Mouse (Mus musculus) embryonic facial prominence, embryonic 14.5 days (tissue): ENCODE results near the gene Pphln1. TPM values are rescaled to one million over a fixed set of nuclear protein-coding genes. Genes with fewer than 3 reads are reported as not detected.
"Not testable (repeated sequence)": the region's sequence is repeated elsewhere in the genome, so short reads cannot be mapped to it uniquely, and the experiment has no call there.

Source experiments
- ATAC-seq: fragments of 200-750 bp; cut with Nextera tagmentation; 2 replicates; pipeline ENCODE4 v1.8.0; 2017; ENCODE audit warnings: low read depth, moderate number of reproducible peaks, moderate TSS enrichment
- DNase-seq: peaks from one replicate; pipeline ENCODE4 v3.0.0-alpha.2; 2015; ENCODE audit warnings: low spot score
- H3K27ac ChIP-seq: fragments of 300-500 bp; sonication (generic); replicated peaks from 2 replicates; pipeline ENCODE4 v1.5.1; 2014; ENCODE audit warnings: low read depth, mild to moderate bottlenecking, low read length, moderate library complexity
- H3K27me3 ChIP-seq: fragments of 300-500 bp; sonication (generic); replicated peaks from 2 replicates; pipeline ENCODE4 v1.6.1; 2014; ENCODE audit warnings: low read length; ENCODE audit not compliant: control insufficient read depth, insufficient read depth
- H3K36me3 ChIP-seq: fragments of 300-500 bp; sonication (generic); 2 replicates; pipeline ENCODE4 v1.6.1; 2014; ENCODE audit warnings: low read length, mixed read lengths; ENCODE audit not compliant: control insufficient read depth, insufficient read depth
- H3K4me1 ChIP-seq: fragments of 300-500 bp; sonication (generic); 2 replicates; pipeline ENCODE4 v1.6.1; 2014; ENCODE audit warnings: antibody characterized with exemption, low read length; ENCODE audit not compliant: control insufficient read depth, insufficient read depth
- H3K4me2 ChIP-seq: fragments of 300-500 bp; sonication (generic); 2 replicates; pipeline ENCODE4 v1.6.1; 2014; ENCODE audit warnings: low read depth, mild to moderate bottlenecking, low read length, moderate library complexity, mixed read lengths
- H3K4me3 ChIP-seq: fragments of 300-500 bp; sonication (generic); 2 replicates; pipeline ENCODE4 v1.5.1; 2014; ENCODE audit warnings: low read depth, mild to moderate bottlenecking, low read length
- H3K9ac ChIP-seq: fragments of 300-500 bp; sonication (generic); 2 replicates; pipeline ENCODE4 v1.6.1; 2014; ENCODE audit warnings: low read depth, mild to moderate bottlenecking, low read length, moderate library complexity, mixed read lengths
- H3K9me3 ChIP-seq: fragments of 300-500 bp; sonication (generic); 2 replicates; pipeline ENCODE4 v1.6.1; 2016; ENCODE audit warnings: low read length; ENCODE audit not compliant: control insufficient read depth
- WGBS: fragments of 180-500 bp; shearing (Covaris S2); extraction: QIAGEN DNeasy Blood & Tissue Kit; methylation state at CpG from one replicate; pipeline ENCODE4 v1.1.7; 2014; 5-methylcytosine and 5-hydroxymethylcytosine counted together
- polyA plus RNA-seq: library from polyadenylated mRNA; unstranded; fragments of >200 nt; fragmentation: Nextera tagmentation; extraction: Ambion mirVana; gene quantifications from 2 replicates; pipeline ENCODE4 v1.2.1, GENCODE M21; 2014

The Pphln1 gene
- 21.6 and 26.2 TPM in 2 replicates for polyA plus RNA-seq

DNA sequence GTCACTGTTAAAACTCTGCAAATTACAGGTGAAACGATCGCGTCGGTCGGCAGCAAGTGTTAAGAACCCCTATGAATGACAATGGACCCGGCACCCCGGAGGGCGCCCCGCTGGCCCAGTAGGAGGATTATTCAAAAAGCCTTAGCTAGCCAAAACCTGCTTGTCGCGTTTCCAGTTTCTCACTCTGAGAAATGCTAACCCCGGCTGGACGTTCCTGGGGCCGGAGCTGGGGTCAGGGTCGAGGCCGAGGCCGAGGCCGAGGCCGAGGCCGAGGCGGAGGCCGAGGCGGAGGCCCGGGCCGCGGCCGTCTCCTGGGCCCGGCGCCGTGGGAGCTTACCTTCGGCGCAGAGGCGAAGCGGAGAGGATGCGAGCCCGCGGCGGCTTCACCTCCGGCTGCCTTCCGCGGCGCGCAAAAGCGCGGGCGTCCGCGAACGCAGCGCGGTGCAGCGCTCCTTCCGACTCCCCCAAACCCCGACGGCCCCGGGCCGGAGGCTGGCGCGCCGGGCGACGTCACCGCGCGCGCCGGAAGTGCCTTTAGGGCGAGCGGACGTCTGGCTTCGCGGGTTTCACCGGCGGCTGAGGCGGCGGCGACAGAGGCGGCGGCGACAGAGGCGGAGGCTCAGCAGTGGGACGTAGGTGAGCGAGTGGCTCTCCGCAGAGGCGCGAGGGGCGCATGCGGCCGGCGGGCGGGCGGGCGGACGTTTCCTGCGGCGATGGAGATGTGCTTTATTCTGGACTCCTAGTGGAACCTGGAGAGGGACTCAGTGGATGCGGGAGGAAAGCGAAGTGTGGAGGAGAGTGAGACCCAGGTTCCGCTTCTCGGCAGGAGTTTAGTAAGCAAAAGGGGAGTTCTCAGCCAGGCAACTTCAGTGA is at the start of gene Pphln1, which contains the start of gene Zcrb1:
Gene Pphln1, plus strand, starts transcription at position 525 of the 873 bp plus-strand sequence.
Gene Zcrb1, minus strand, starts transcription at position 509 of the 873 bp plus-strand sequence.
- H3K27ac ChIP-seq: peak within 1 kb of the TSS; percentile 90
- ATAC-seq: peak; percentile 97
- H3K9ac ChIP-seq: peak within 1 kb of the TSS; percentile 97
- H3K4me2 ChIP-seq: peak within 1 kb of the TSS; percentile 79
- no peaks in the 10 kb centered on the region for H3K27me3 ChIP-seq
- H3K9me3 ChIP-seq: no peaks in the 10 kb centered on the region
- DNase-seq: peak; percentile 92
- peak within 1 kb of the TSS; percentile 98 for H3K4me3 ChIP-seq
- WGBS: under 1% methylated on average over 49 of the region's 100 CpGs
- H3K4me1 ChIP-seq: peaks cover 21% of the 10 kb centered on the region; the same call in 1 of the 2 replicates
- peaks cover 14% of the 10 kb centered on the region; the same call in 1 of the 2 replicates for H3K36me3 ChIP-seq

GRCm38 (mm10) chr15:93358346-93359095 is 39.6 kb upstream of the Pphln1 start:
- H3K27ac ChIP-seq: no peak overlapping the region
- H3K27me3 ChIP-seq: no peaks in the 10 kb centered on the region
- H3K4me2 ChIP-seq: no peak overlapping the region
- no peak overlapping the region for H3K9ac ChIP-seq
- DNase-seq (no peak), ATAC-seq (no peak)
- no peaks in the 10 kb centered on the region for H3K4me1 ChIP-seq
- no peak overlapping the region for H3K4me3 ChIP-seq
- H3K9me3 ChIP-seq: no peaks in the 10 kb centered on the region
- 93% methylated on average over 18 of the region's 19 CpGs for WGBS
- no peaks in the 10 kb centered on the region for H3K36me3 ChIP-seq

- DNase-seq (no peak), ATAC-seq (no peak)
- Histone ChIP-seq H3K4me1 (no peaks in the 10 kb centered on the region), H3K4me3 (no peak overlapping the region), H3K4me2 (no peak overlapping the region), H3K36me3 (no peaks in the 10 kb centered on the region), H3K27ac (no peak overlapping the region), H3K9ac (no peak overlapping the region), H3K9me3 (no peaks in the 10 kb centered on the region), H3K27me3 (no peaks in the 10 kb centered on the region)
- WGBS: 78% methylated on average over 6 of the region's 6 CpGs
Observed at GRCm38 (mm10) chr15:93365561-93365960, 32.6 kb upstream of the Pphln1 start.

GRCm38 (mm10) chr15:93368558-93368957 is 29.6 kb upstream of the Pphln1 start:
- no peak overlapping the region for H3K27ac ChIP-seq
- no peak overlapping the region for H3K4me2 ChIP-seq
- no peaks in the 10 kb centered on the region for H3K4me1 ChIP-seq
- no peaks in the 10 kb centered on the region for H3K36me3 ChIP-seq
- 64% methylated on average over 9 of the region's 9 CpGs for WGBS
- H3K4me3 ChIP-seq: no peak overlapping the region
- H3K9me3 ChIP-seq: no peaks in the 10 kb centered on the region
- no peaks in the 10 kb centered on the region for H3K27me3 ChIP-seq
- DNase-seq (no peak), ATAC-seq (no peak)
- no peak overlapping the region for H3K9ac ChIP-seq

DNA sequence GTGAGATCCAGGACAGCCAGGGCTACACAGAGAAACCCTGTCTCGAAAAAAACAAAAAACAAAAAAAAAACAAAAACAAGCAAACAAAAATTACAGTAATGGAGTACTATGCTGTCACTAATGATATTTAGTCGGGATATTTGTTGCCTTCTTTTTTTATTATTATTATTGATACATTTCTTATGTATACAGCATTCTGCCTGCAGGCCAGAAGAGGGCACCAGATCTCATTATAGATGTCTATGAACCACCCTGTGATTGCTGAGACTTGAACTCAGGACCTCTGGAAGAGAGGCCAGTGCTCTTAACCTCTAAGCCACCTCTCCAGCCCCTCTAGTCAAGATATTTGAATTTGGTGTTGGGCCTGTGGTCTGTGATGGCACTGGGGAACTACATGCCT is 26.3 kb upstream of the Pphln1 start:
- ATAC-seq (no peak), DNase-seq (no peak)
- H3K9ac ChIP-seq: no peak overlapping the region
- H3K4me3 ChIP-seq: no peak overlapping the region
- H3K36me3 ChIP-seq: no peaks in the 10 kb centered on the region
- 85% methylated on average over 2 of the region's 2 CpGs for WGBS
- H3K27ac ChIP-seq: no peak overlapping the region
- H3K27me3 ChIP-seq: no peaks in the 10 kb centered on the region
- no peaks in the 10 kb centered on the region for H3K4me1 ChIP-seq
- H3K9me3 ChIP-seq: no peaks in the 10 kb centered on the region
- no peak overlapping the region for H3K4me2 ChIP-seq

DNA sequence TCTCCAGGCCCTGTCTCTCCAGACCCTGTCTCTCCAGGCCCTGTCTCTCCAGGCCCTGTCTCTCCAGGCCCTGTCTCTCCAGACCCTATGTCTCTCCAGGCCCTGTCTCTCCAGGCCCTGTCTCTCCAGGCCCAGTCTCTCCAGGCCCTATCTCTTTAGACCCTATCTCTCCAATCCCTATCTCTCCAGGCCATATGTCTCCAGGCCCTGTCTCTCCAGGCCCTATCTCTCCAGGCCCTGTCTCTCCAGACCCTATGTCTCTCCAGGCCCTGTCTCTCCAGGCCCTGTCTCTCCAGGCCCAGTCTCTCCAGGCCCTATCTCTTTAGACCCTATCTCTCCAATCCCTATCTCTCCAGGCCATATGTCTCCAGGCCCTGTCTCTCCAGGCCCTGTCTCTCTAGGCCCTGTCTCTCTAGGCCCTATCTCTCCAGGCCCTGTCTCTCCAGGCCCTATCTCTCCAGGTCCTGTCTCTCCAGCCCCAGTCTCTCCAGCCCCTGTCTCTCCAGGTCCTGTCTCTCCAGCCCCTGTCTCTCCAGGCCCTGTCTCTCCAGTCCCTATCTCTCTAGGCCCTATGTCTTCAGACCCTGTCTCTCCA is 25.5 kb upstream of the Pphln1 start:
- H3K36me3 ChIP-seq, H3K9me3 ChIP-seq, H3K27me3 ChIP-seq, DNase-seq, H3K9ac ChIP-seq, H3K4me1 ChIP-seq, H3K4me3 ChIP-seq, ATAC-seq, H3K4me2 ChIP-seq, H3K27ac ChIP-seq: not testable (repeated sequence)

GRCm38 (mm10) chr15:93375696-93376095 is 22.5 kb upstream of the Pphln1 start:
- Histone ChIP-seq H3K4me3 (no peak overlapping the region), H3K4me1 (no peaks in the 10 kb centered on the region), H3K27me3 (no peaks in the 10 kb centered on the region), H3K27ac (no peak overlapping the region), H3K36me3 (no peaks in the 10 kb centered on the region), H3K4me2 (no peak overlapping the region), H3K9ac (no peak overlapping the region), H3K9me3 (no peaks in the 10 kb centered on the region)
- 89% methylated on average over 5 of the region's 5 CpGs for WGBS
- no peak for ATAC-seq
- DNase-seq: no peak

DNA sequence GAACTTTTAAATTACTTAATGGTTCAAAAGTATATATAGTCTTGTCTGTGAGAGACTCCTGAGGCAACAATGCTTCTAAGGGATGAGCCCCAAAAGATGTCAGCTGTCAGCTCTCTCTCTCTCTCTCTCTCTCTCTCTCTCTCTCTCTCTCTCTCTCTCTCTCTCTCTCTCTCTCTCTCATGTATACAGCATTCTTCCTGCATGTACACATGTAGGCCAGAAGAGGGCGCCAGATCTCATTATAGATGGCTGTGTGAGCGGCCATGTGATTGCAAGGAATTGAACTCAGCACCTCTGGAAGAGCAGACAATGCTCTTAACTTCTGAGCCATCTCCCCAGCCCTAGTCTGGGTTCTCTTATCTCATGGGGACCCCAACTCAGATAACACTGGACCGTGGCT is 19.0 kb upstream of the Pphln1 start:
- ATAC-seq: no peak
- no peak for DNase-seq

More for the DNA sequence above, 19.0 kb upstream of the Pphln1 start:
- no peak overlapping the region for H3K27ac ChIP-seq
- 76% methylated on average over 3 of the region's 3 CpGs for WGBS
- no peaks in the 10 kb centered on the region for H3K9me3 ChIP-seq
- no peak overlapping the region for H3K4me3 ChIP-seq
- no peaks in the 10 kb centered on the region for H3K27me3 ChIP-seq
- H3K9ac ChIP-seq: no peak overlapping the region
- no peaks in the 10 kb centered on the region for H3K4me1 ChIP-seq
- H3K4me2 ChIP-seq: no peak overlapping the region
- H3K36me3 ChIP-seq: no peaks in the 10 kb centered on the region
